Mouse (Mus musculus) liver, embryonic 14.5 days (tissue): ENCODE measurements at regions not wholly inside any gene's neighbourhood (a gene's known extent, or its start where the extent isn't known, plus 50 kb on each side); places are given as distances from the start of the nearest gene placed in this dataset.

Experiments used
- CTCF ChIP-seq: IDR thresholded peaks from 2 replicates; pipeline ENCODE4 v1.5.1; 2016; ENCODE audit warnings: antibody characterized with exemption, low read depth, control low read depth
- EP300 ChIP-seq: IDR thresholded peaks from 2 replicates; pipeline ENCODE4 v1.6.1; 2016; ENCODE audit warnings: antibody characterized with exemption, low read depth

GRCm38 (mm10) chr8:126813621-126814020, 132.0 kb downstream of the Tomm20 start:
- TF ChIP-seq EP300, result no peak
- TF ChIP-seq CTCF, result peak; percentile 71
